Mouse (Mus musculus): ENCODE measurements around the gene Irf4. TPM values are rescaled to one million over a fixed set of nuclear protein-coding genes. Genes with fewer than 3 reads are reported as not detected.

Gene Irf4
- polyA plus RNA-seq, 1 experiment from 2014 or later: 0.27 TPM

GRCm38 (mm10) chr13:30785423-30786040, 36.5 kb downstream of the Irf4 start:
- Histone ChIP-seq H3K27me3 (ENCODE audit: control insufficient read depth, insufficient read depth, low read length) (no peaks in the 10 kb centered on the region), H3K36me3 (ENCODE audit: control insufficient read depth, insufficient read depth, low read length) (no peaks in the 10 kb centered on the region), H3K4me2 (replicated peaks; ENCODE audit: low read depth, low read length) (no peak overlapping the region), H3K4me1 (ENCODE audit: control insufficient read depth, insufficient read depth, low read length) (no peaks in the 10 kb centered on the region), H3K9me3 (ENCODE audit: control insufficient read depth, low read length) (no peaks in the 10 kb centered on the region; the same call in 1 of the 2 replicates), H3K27ac (ENCODE audit: low read depth, low read length) (no peak overlapping the region), H3K4me3 (ENCODE audit: low read length) (no peak overlapping the region), H3K9ac (ENCODE audit: low read depth, low read length) (no peak overlapping the region)
- no peak for ATAC-seq (ENCODE audit: low FRiP score, low TSS enrichment)
- WGBS: 88% methylated on average over 4 of the region's 4 CpGs

GRCm38 (mm10) chr13:30786235-30787035, 37.4 kb downstream of the Irf4 start:
- Histone ChIP-seq H3K27ac (ENCODE audit: low read depth, low read length) (no peak overlapping the region), H3K9me3 (ENCODE audit: control insufficient read depth, low read length) (no peaks in the 10 kb centered on the region; the same call in 1 of the 2 replicates), H3K4me3 (ENCODE audit: low read length) (no peak overlapping the region), H3K4me1 (ENCODE audit: control insufficient read depth, insufficient read depth, low read length) (no peaks in the 10 kb centered on the region), H3K36me3 (ENCODE audit: control insufficient read depth, insufficient read depth, low read length) (no peaks in the 10 kb centered on the region), H3K9ac (ENCODE audit: low read depth, low read length) (no peak overlapping the region), H3K4me2 (replicated peaks; ENCODE audit: low read depth, low read length) (no peak overlapping the region), H3K27me3 (ENCODE audit: control insufficient read depth, insufficient read depth, low read length) (no peaks in the 10 kb centered on the region)
- ATAC-seq (ENCODE audit: low FRiP score, low TSS enrichment): no peak
- 75% methylated on average over 5 of the region's 5 CpGs for WGBS

GRCm38 (mm10) chr13:30787036-30787320, 38.0 kb downstream of the Irf4 start:
- Histone ChIP-seq H3K9me3 (ENCODE audit: control insufficient read depth, low read length) (no peaks in the 10 kb centered on the region; the same call in 1 of the 2 replicates), H3K9ac (ENCODE audit: low read depth, low read length) (no peak overlapping the region), H3K4me1 (ENCODE audit: control insufficient read depth, insufficient read depth, low read length) (no peaks in the 10 kb centered on the region), H3K27me3 (ENCODE audit: control insufficient read depth, insufficient read depth, low read length) (no peaks in the 10 kb centered on the region), H3K4me3 (ENCODE audit: low read length) (no peak overlapping the region), H3K4me2 (replicated peaks; ENCODE audit: low read depth, low read length) (no peak overlapping the region), H3K27ac (ENCODE audit: low read depth, low read length) (no peak overlapping the region), H3K36me3 (ENCODE audit: control insufficient read depth, insufficient read depth, low read length) (no peaks in the 10 kb centered on the region)
- no peak for ATAC-seq (ENCODE audit: low FRiP score, low TSS enrichment)
- 50% methylated on average over 2 of the region's 2 CpGs for WGBS

GRCm38 (mm10) chr13:30787556-30787955, 38.5 kb downstream of the Irf4 start:
- Histone ChIP-seq H3K4me2 (replicated peaks; ENCODE audit: low read depth, low read length) (no peak overlapping the region), H3K4me3 (ENCODE audit: low read length) (no peak overlapping the region), H3K9ac (ENCODE audit: low read depth, low read length) (no peak overlapping the region), H3K4me1 (ENCODE audit: control insufficient read depth, insufficient read depth, low read length) (no peaks in the 10 kb centered on the region), H3K27ac (ENCODE audit: low read depth, low read length) (no peak overlapping the region), H3K27me3 (ENCODE audit: control insufficient read depth, insufficient read depth, low read length) (no peaks in the 10 kb centered on the region), H3K36me3 (ENCODE audit: control insufficient read depth, insufficient read depth, low read length) (no peaks in the 10 kb centered on the region), H3K9me3 (ENCODE audit: control insufficient read depth, low read length) (no peaks in the 10 kb centered on the region; the same call in 1 of the 2 replicates)
- no peak for ATAC-seq (ENCODE audit: low FRiP score, low TSS enrichment)
- 89% methylated on average over 2 of the region's 2 CpGs for WGBS

- H3K9me3 ChIP-seq (ENCODE audit: control insufficient read depth, low read length): no peaks in the 10 kb centered on the region; the same call in 1 of the 2 replicates
- H3K27ac ChIP-seq (ENCODE audit: low read depth, low read length): no peak overlapping the region
- ATAC-seq (ENCODE audit: low FRiP score, low TSS enrichment): no peak
- no peak overlapping the region for H3K9ac ChIP-seq (ENCODE audit: low read depth, low read length)
- no peaks in the 10 kb centered on the region for H3K27me3 ChIP-seq (ENCODE audit: control insufficient read depth, insufficient read depth, low read length)
- H3K4me3 ChIP-seq (ENCODE audit: low read length): no peak overlapping the region
- no peaks in the 10 kb centered on the region for H3K4me1 ChIP-seq (ENCODE audit: control insufficient read depth, insufficient read depth, low read length)
- H3K36me3 ChIP-seq (ENCODE audit: control insufficient read depth, insufficient read depth, low read length): no peaks in the 10 kb centered on the region
- WGBS: 89% methylated on average over 4 of the region's 4 CpGs
- no peak overlapping the region for H3K4me2 ChIP-seq (replicated peaks; ENCODE audit: low read depth, low read length)
Observed at GRCm38 (mm10) chr13:30787960-30788359, 38.9 kb downstream of the Irf4 start.

GRCm38 (mm10) chr13:30788421-30788820, 39.4 kb downstream of the Irf4 start:
- no peaks in the 10 kb centered on the region; the same call in 1 of the 2 replicates for H3K9me3 ChIP-seq (ENCODE audit: control insufficient read depth, low read length)
- ATAC-seq (ENCODE audit: low FRiP score, low TSS enrichment): no peak
- 73% methylated on average over 3 of the region's 3 CpGs for WGBS
- no peak overlapping the region for H3K27ac ChIP-seq (ENCODE audit: low read depth, low read length)
- H3K4me2 ChIP-seq (replicated peaks; ENCODE audit: low read depth, low read length): no peak overlapping the region
- no peaks in the 10 kb centered on the region for H3K4me1 ChIP-seq (ENCODE audit: control insufficient read depth, insufficient read depth, low read length)
- no peak overlapping the region for H3K9ac ChIP-seq (ENCODE audit: low read depth, low read length)
- H3K27me3 ChIP-seq (ENCODE audit: control insufficient read depth, insufficient read depth, low read length): no peaks in the 10 kb centered on the region
- H3K36me3 ChIP-seq (ENCODE audit: control insufficient read depth, insufficient read depth, low read length): no peaks in the 10 kb centered on the region
- H3K4me3 ChIP-seq (ENCODE audit: low read length): no peak overlapping the region

- H3K36me3 ChIP-seq (ENCODE audit: control insufficient read depth, insufficient read depth, low read length): no peaks in the 10 kb centered on the region
- WGBS: 68% methylated on average over 5 of the region's 5 CpGs
- H3K4me1 ChIP-seq (ENCODE audit: control insufficient read depth, insufficient read depth, low read length): no peaks in the 10 kb centered on the region
- H3K9ac ChIP-seq (ENCODE audit: low read depth, low read length): no peak overlapping the region
- H3K9me3 ChIP-seq (ENCODE audit: control insufficient read depth, low read length): no peaks in the 10 kb centered on the region; the same call in 1 of the 2 replicates
- no peak overlapping the region for H3K4me3 ChIP-seq (ENCODE audit: low read length)
- no peaks in the 10 kb centered on the region for H3K27me3 ChIP-seq (ENCODE audit: control insufficient read depth, insufficient read depth, low read length)
- no peak for ATAC-seq (ENCODE audit: low FRiP score, low TSS enrichment)
- H3K4me2 ChIP-seq (replicated peaks; ENCODE audit: low read depth, low read length): no peak overlapping the region
- H3K27ac ChIP-seq (ENCODE audit: low read depth, low read length): no peak overlapping the region
Observed at GRCm38 (mm10) chr13:30790016-30790415, 41.0 kb downstream of the Irf4 start.

- no peaks in the 10 kb centered on the region; the same call in 1 of the 2 replicates for H3K9me3 ChIP-seq (ENCODE audit: control insufficient read depth, low read length)
- no peaks in the 10 kb centered on the region for H3K36me3 ChIP-seq (ENCODE audit: control insufficient read depth, insufficient read depth, low read length)
- H3K27ac ChIP-seq (ENCODE audit: low read depth, low read length): no peak overlapping the region
- 86% methylated on average over 9 of the region's 9 CpGs for WGBS
- no peaks in the 10 kb centered on the region for H3K27me3 ChIP-seq (ENCODE audit: control insufficient read depth, insufficient read depth, low read length)
- no peak overlapping the region for H3K9ac ChIP-seq (ENCODE audit: low read depth, low read length)
- H3K4me1 ChIP-seq (ENCODE audit: control insufficient read depth, insufficient read depth, low read length): no peaks in the 10 kb centered on the region
- no peak for ATAC-seq (ENCODE audit: low FRiP score, low TSS enrichment)
- no peak overlapping the region for H3K4me2 ChIP-seq (replicated peaks; ENCODE audit: low read depth, low read length)
- no peak overlapping the region for H3K4me3 ChIP-seq (ENCODE audit: low read length)
Observed at GRCm38 (mm10) chr13:30792308-30792707, 43.3 kb downstream of the Irf4 start.

- H3K4me2 ChIP-seq (replicated peaks; ENCODE audit: low read depth, low read length): no peak overlapping the region
- no peaks in the 10 kb centered on the region for H3K36me3 ChIP-seq (ENCODE audit: control insufficient read depth, insufficient read depth, low read length)
- no peak for ATAC-seq (ENCODE audit: low FRiP score, low TSS enrichment)
- H3K9ac ChIP-seq (ENCODE audit: low read depth, low read length): no peak overlapping the region
- H3K27me3 ChIP-seq (ENCODE audit: control insufficient read depth, insufficient read depth, low read length): no peaks in the 10 kb centered on the region
- H3K4me1 ChIP-seq (ENCODE audit: control insufficient read depth, insufficient read depth, low read length): no peaks in the 10 kb centered on the region
- H3K9me3 ChIP-seq (ENCODE audit: control insufficient read depth, low read length): no peaks in the 10 kb centered on the region; the same call in 1 of the 2 replicates
- WGBS: 92% methylated on average over 3 of the region's 3 CpGs
- H3K4me3 ChIP-seq (ENCODE audit: low read length): no peak overlapping the region
- H3K27ac ChIP-seq (ENCODE audit: low read depth, low read length): no peak overlapping the region
Observed at GRCm38 (mm10) chr13:30792741-30793140, 43.7 kb downstream of the Irf4 start.
